Mouse (Mus musculus) CH12.LX (cell line): Measurements from ENCODE around the gene Arhgap28. TPM values are rescaled to one million over a fixed set of nuclear protein-coding genes. Genes with fewer than 3 reads are reported as not detected.

Experiments used
- DNase-seq: peaks from one replicate; pipeline ENCODE4 v3.0.0-alpha.2; 2013; ENCODE audit errors: extremely low read depth
- H3K27ac ChIP-seq: 2 replicates; pipeline ENCODE4 v1.5.1; 2012; ENCODE audit warnings: low read depth, mild to moderate bottlenecking, control low read depth, moderate library complexity; ENCODE audit not compliant: insufficient read depth
- H3K27me3 ChIP-seq: replicated peaks from 2 replicates; pipeline ENCODE3; 2012; ENCODE audit warnings: inconsistent platforms
- H3K36me3 ChIP-seq, 2 experiments: replicated peaks in 1 of 2; 2 replicates each; pipeline versions ENCODE3 to v1.6.1; 2012; ENCODE audit warnings: inconsistent platforms in 1 of 2, low read length in 1 of 2, mild to moderate bottlenecking in 1 of 2, mixed read lengths in 1 of 2, moderate library complexity in 1 of 2; ENCODE audit not compliant: control insufficient read depth in 1 of 2, insufficient read depth in 1 of 2
- H3K4me1 ChIP-seq, 2 experiments: 2 replicates each; pipeline ENCODE4 v1.6.1; 2012; ENCODE audit warnings: inconsistent platforms in 1 of 2, moderate library complexity in 1 of 2; ENCODE audit not compliant: insufficient read depth in 2 of 2, control insufficient read depth in 1 of 2
- H3K4me2 ChIP-seq: 2 replicates; pipeline ENCODE4 v1.6.1; 2012; ENCODE audit warnings: low read depth, mild to moderate bottlenecking, control low read depth; ENCODE audit not compliant: poor library complexity, insufficient read depth, severe bottlenecking
- H3K4me3 ChIP-seq, 3 experiments: fragments of 150-350 bp in 1 of 3; sonication (generic) in 1 of 3; replicated peaks in 1 of 3; 2 replicates each; pipeline versions ENCODE3 to v1.5.1; 2011 to 2012; ENCODE audit warnings: low read depth in 2 of 3, low read length in 2 of 3, mild to moderate bottlenecking in 2 of 3, moderate library complexity in 2 of 3, control low read depth in 1 of 3, improper control_type of control experiment in 1 of 3, inconsistent platforms in 1 of 3, mixed read lengths in 1 of 3; ENCODE audit not compliant: poor library complexity in 1 of 3
- H3K79me2 ChIP-seq: replicated peaks from 2 replicates; pipeline ENCODE4 v1.6.1; 2012; ENCODE audit warnings: mild to moderate bottlenecking, moderate library complexity; ENCODE audit not compliant: control insufficient read depth, poor library complexity, insufficient read depth, severe bottlenecking; ENCODE audit errors: extremely low read depth
- H3K9ac ChIP-seq: 2 replicates; pipeline ENCODE4 v1.6.1; 2012; ENCODE audit warnings: low read depth, mild to moderate bottlenecking, control low read depth, moderate library complexity; ENCODE audit not compliant: insufficient read depth
- H3K9me3 ChIP-seq: replicated peaks from 2 replicates; pipeline ENCODE3; 2012; ENCODE audit warnings: low read length, inconsistent platforms, mixed read lengths
- BHLHE40 ChIP-seq: IDR thresholded peaks from 2 replicates; pipeline ENCODE4 v1.6.1; 2011; ENCODE audit warnings: mild to moderate bottlenecking, low read depth, low read length, improper control_type of control experiment
- CTCF ChIP-seq, 2 experiments: IDR thresholded peaks in 1 of 2; conservative IDR thresholded peaks in 1 of 2; 2 replicates each; pipeline ENCODE4 v1.5.1; 2011 to 2012; ENCODE audit warnings: low read depth in 2 of 2, low read length in 2 of 2, improper control_type of control experiment in 1 of 2, inconsistent platforms in 1 of 2, mild to moderate bottlenecking in 1 of 2, moderate library complexity in 1 of 2
- ELF1 ChIP-seq: IDR thresholded peaks from 2 replicates; pipeline ENCODE4 v1.6.1; 2014; ENCODE audit warnings: low read depth, mild to moderate bottlenecking, inconsistent platforms, low read length, improper control_type of control experiment
- GABPA ChIP-seq: IDR thresholded peaks from 2 replicates; pipeline ENCODE4 v1.6.1; 2012; ENCODE audit warnings: low read depth, low read length, improper control_type of control experiment, inconsistent platforms; ENCODE audit not compliant: insufficient replicate concordance
- HCFC1 ChIP-seq: IDR thresholded peaks from 2 replicates; pipeline ENCODE4 v1.6.1; 2012; ENCODE audit warnings: low read depth, mild to moderate bottlenecking, inconsistent platforms, low read length, improper control_type of control experiment
- MAZ ChIP-seq: IDR thresholded peaks from 2 replicates; pipeline ENCODE4 v1.6.1; 2012; ENCODE audit warnings: low read depth, mild to moderate bottlenecking, inconsistent platforms, low read length, improper control_type of control experiment, moderate library complexity
- MEF2A ChIP-seq: IDR thresholded peaks from 2 replicates; pipeline ENCODE4 v1.6.1; 2014; ENCODE audit warnings: low read depth, mild to moderate bottlenecking, inconsistent platforms, low read length, improper control_type of control experiment, borderline replicate concordance
- MYC ChIP-seq: IDR thresholded peaks from 2 replicates; pipeline ENCODE4 v1.6.1; 2011; ENCODE audit warnings: low read depth, mild to moderate bottlenecking, improper control_type of control experiment, low read length
- NELFE ChIP-seq: IDR thresholded peaks from 2 replicates; pipeline ENCODE4 v1.6.1; 2011; ENCODE audit warnings: low read depth, low read length, improper control_type of control experiment
- POLR2A ChIP-seq: IDR thresholded peaks from 2 replicates; pipeline ENCODE4 v1.6.1; 2011; ENCODE audit warnings: low read depth, mild to moderate bottlenecking, improper control_type of control experiment, low read length
- POLR2AphosphoS2 ChIP-seq: IDR thresholded peaks from 2 replicates; pipeline ENCODE4 v1.6.1; 2011; ENCODE audit warnings: low read depth, low read length, improper control_type of control experiment
- RAD21 ChIP-seq: IDR thresholded peaks from 2 replicates; pipeline ENCODE4 v1.6.1; 2011; ENCODE audit warnings: low read depth, mild to moderate bottlenecking, low read length, improper control_type of control experiment, moderate library complexity
- RCOR1 ChIP-seq: conservative IDR thresholded peaks from 2 replicates; pipeline ENCODE4 v1.6.1; 2012; ENCODE audit warnings: low read depth, mild to moderate bottlenecking, inconsistent platforms, low read length, improper control_type of control experiment
- SMC3 ChIP-seq: IDR thresholded peaks from 2 replicates; pipeline ENCODE4 v1.6.1; 2011; ENCODE audit warnings: low read depth, low read length, improper control_type of control experiment
- TCF12 ChIP-seq: IDR thresholded peaks from 2 replicates; pipeline ENCODE4 v1.6.1; 2014; ENCODE audit warnings: low read depth, mild to moderate bottlenecking, inconsistent platforms, low read length, improper control_type of control experiment
- UBTF ChIP-seq: IDR thresholded peaks from 2 replicates; pipeline ENCODE4 v1.6.1; 2012; ENCODE audit warnings: low read depth, mild to moderate bottlenecking, inconsistent platforms, low read length, improper control_type of control experiment, moderate library complexity
- ZMIZ1 ChIP-seq: IDR thresholded peaks from 2 replicates; pipeline ENCODE4 v1.6.1; 2012; ENCODE audit warnings: low read depth, mild to moderate bottlenecking, inconsistent platforms, low read length, improper control_type of control experiment
- dilution Hi-C: fragments of 300-500 bp; cut with MboI; formaldehyde crosslinking; loops from 2 replicates; pipeline ENCODE4 v1.14.3; 2020; ENCODE audit warnings: low sequenced_read_pairs; ENCODE audit not compliant: extremely low pct_unique_long_range_greater_than_20kb, extremely low pct_ligation_motif_present
- in situ Hi-C: fragments of 300-500 bp; cut with MboI; formaldehyde crosslinking; loops from 3 replicates; pipeline ENCODE4 v1.14.3; 2019; ENCODE audit warnings: low sequenced_read_pairs, low pct_ligation_motif_present, low pct_unique_long_range_greater_than_20kb, mixed read lengths
- polyA plus RNA-seq: library from polyadenylated mRNA; unstranded; fragments of >175 nt; gene quantifications from 2 replicates; pipeline ENCODE4 v1.2.1, GENCODE M21; 2012; ENCODE audit warnings: low read depth; ENCODE audit not compliant: insufficient read length
- total RNA-seq, 2 experiments: library from RNA; depleted of rRNA; stranded (reverse); fragments of 300-350 nt in 1 of 2; fragments of >200 nt in 1 of 2; gene quantifications; 2 replicates each; pipeline ENCODE4 v1.2.3; 2012 to 2014

Gene Arhgap28
- total and polyA plus RNA-seq, 3 experiments, result not detected

GRCm38 (mm10) chr17:67974679-67975078 lies 29.2 kb downstream of the Arhgap28 start:
- in situ Hi-C loops, result no loop called here
- dilution Hi-C loops, result no loop called here
- TF ChIP-seq SMC3, result no peak
- no peak for TF ChIP-seq ZMIZ1
- TF ChIP-seq CTCF (conservative IDR thresholded peaks at IDR 0.05 in 1 of 2, IDR thresholded peaks at IDR 0.05 in 1 of 2; ENCODE audit: low read depth in 2 of 2, low read length in 2 of 2), result no peak

DNA sequence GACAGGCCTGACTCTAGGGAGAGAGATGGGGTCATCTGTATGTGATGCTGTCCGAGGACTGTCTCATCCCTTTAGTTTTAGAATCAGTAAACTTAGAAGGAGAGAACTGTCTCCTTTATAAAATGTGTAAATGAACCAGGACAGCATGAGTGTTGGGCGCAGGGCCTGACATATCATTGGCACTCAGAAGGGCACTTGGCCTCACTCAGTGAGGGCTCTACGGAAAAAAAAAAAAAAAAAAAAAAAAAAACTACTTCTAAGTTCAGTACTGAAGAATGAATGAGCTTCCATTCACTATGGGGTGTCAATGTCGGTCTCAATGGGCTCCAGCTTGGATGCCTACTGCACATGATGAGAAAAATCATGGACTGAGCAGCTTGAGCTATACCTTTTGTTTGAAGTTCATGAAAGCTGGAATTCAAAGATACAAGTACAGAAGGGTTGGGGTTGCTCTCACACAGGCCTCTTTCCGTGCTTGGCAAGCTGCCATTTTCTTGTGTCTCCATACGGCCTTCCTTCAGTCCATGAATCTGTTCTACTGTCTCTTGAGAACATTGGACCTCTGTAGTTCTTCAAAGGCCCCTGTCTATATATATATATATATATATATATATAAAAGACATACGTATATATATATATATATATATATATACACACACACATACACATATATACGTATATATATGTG lies 36.9 kb downstream of the Arhgap28 start:
- no peak for DNase-seq
- dilution Hi-C loops (no loop called here), in situ Hi-C loops (no loop called here)
- no peak for TF ChIP-seq TCF12
- no peaks in the 10 kb centered on the region for H3K79me2 ChIP-seq
- no peaks in the 10 kb centered on the region for H3K27me3 ChIP-seq
- no peak overlapping the region for H3K9ac ChIP-seq
- H3K4me3 ChIP-seq, result no peak overlapping the region
- H3K9me3 ChIP-seq, result peaks cover 80% of the 10 kb centered on the region
- no peak overlapping the region for H3K27ac ChIP-seq
- no peaks in the 10 kb centered on the region for H3K36me3 ChIP-seq
- H3K4me2 ChIP-seq, result no peak overlapping the region
- no peaks in the 10 kb centered on the region for H3K4me1 ChIP-seq

More at GRCm38 (mm10) chr17:67974679-67975078, 29.2 kb downstream of the Arhgap28 start:
- Histone ChIP-seq H3K4me2 (no peak overlapping the region), H3K36me3 (no peaks in the 10 kb centered on the region), H3K4me3 (no peak overlapping the region), H3K27me3 (no peaks in the 10 kb centered on the region), H3K9ac (no peak overlapping the region), H3K79me2 (no peaks in the 10 kb centered on the region), H3K9me3 (peaks cover 78% of the 10 kb centered on the region), H3K4me1 (no peaks in the 10 kb centered on the region), H3K27ac (no peak overlapping the region)
- no peak for DNase-seq

DNA sequence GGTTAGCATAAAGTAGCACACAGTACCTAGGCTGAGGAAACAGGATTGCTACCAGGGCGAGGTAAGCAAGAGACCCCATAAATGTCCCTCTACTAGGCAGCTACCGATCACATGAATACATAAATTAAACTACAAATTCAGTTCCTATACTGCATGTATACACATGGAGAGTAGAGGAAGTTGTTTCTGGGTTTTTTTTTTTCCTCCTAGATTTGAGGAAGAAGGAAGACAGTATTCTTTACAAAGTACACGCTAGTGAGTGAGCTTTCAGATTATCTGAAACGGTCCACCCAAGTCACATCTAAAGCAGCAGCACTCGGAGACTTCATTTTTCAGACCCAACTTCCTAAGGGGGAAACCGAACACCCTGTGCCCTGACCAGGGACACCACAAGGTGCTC lies 41.1 kb downstream of the Arhgap28 start:
- dilution Hi-C loops, result no loop called here
- Histone ChIP-seq H3K4me2 (no peak overlapping the region), H3K9me3 (peaks cover 84% of the 10 kb centered on the region), H3K36me3 (no peaks in the 10 kb centered on the region), H3K4me1 (no peaks in the 10 kb centered on the region), H3K79me2 (no peaks in the 10 kb centered on the region), H3K27ac (no peak overlapping the region), H3K9ac (no peak overlapping the region), H3K27me3 (no peaks in the 10 kb centered on the region), H3K4me3 (no peak overlapping the region)
- DNase-seq, result no peak
- TF ChIP-seq MAZ, result no peak
- no peak for TF ChIP-seq MYC
- TF ChIP-seq NELFE, result no peak
- no peak for TF ChIP-seq POLR2A
- no peak for TF ChIP-seq TCF12
- TF ChIP-seq BHLHE40, result no peak
- no peak for TF ChIP-seq ELF1
- TF ChIP-seq CTCF (conservative IDR thresholded peaks at IDR 0.05 in 1 of 2, IDR thresholded peaks at IDR 0.05 in 1 of 2; ENCODE audit: low read depth in 2 of 2, low read length in 2 of 2), result no peak
- TF ChIP-seq SMC3, result no peak
- no peak for TF ChIP-seq RAD21
- no peak for TF ChIP-seq MEF2A
- TF ChIP-seq HCFC1, result no peak
- TF ChIP-seq ZMIZ1, result no peak
- TF ChIP-seq UBTF, result no peak
- TF ChIP-seq RCOR1, result no peak
- TF ChIP-seq GABPA, result no peak
- no peak for TF ChIP-seq POLR2AphosphoS2
- in situ Hi-C loops, result no loop called here
